Mouse (Mus musculus) lung, embryonic 15.5 days (tissue): ENCODE data around the gene Pax5. TPM values are rescaled to one million over a fixed set of nuclear protein-coding genes. Genes with fewer than 3 reads are reported as not detected.
A peak's percentile ranks its signal among the peaks of the same experiment; 100 is the strongest.

Source experiments
- ATAC-seq: fragments of 200-750 bp; cut with Nextera tagmentation; 2 replicates; pipeline ENCODE4 v1.8.0; 2017; ENCODE audit warnings: moderate number of reproducible peaks, borderline replicate concordance; ENCODE audit not compliant: low FRiP score, low TSS enrichment; ENCODE audit errors: extremely low read depth
- H3K27ac ChIP-seq: fragments of 300-500 bp; sonication (generic); 2 replicates; pipeline ENCODE4 v1.5.1; 2015; ENCODE audit warnings: moderate library complexity, mild to moderate bottlenecking, inconsistent platforms
- H3K27me3 ChIP-seq: fragments of 300-500 bp; sonication (generic); 2 replicates; pipeline ENCODE4 v1.6.1; 2015; ENCODE audit warnings: inconsistent platforms
- H3K36me3 ChIP-seq: fragments of 300-500 bp; sonication (generic); 2 replicates; pipeline ENCODE4 v1.6.1; 2015; ENCODE audit warnings: inconsistent platforms
- H3K4me1 ChIP-seq: fragments of 300-500 bp; sonication (generic); 2 replicates; pipeline ENCODE4 v1.6.1; 2015; ENCODE audit warnings: inconsistent platforms
- H3K4me2 ChIP-seq: fragments of 300-500 bp; sonication (generic); 2 replicates; pipeline ENCODE4 v1.6.1; 2015; ENCODE audit warnings: inconsistent platforms, mild to moderate bottlenecking, moderate library complexity
- H3K4me3 ChIP-seq: fragments of 300-500 bp; sonication (generic); 2 replicates; pipeline ENCODE4 v1.5.1; 2015; ENCODE audit warnings: mild to moderate bottlenecking, inconsistent platforms
- H3K9ac ChIP-seq: fragments of 300-500 bp; sonication (generic); 2 replicates; pipeline ENCODE4 v1.6.1; 2015; ENCODE audit warnings: inconsistent platforms
- H3K9me3 ChIP-seq: fragments of 300-500 bp; sonication (generic); 2 replicates; pipeline ENCODE4 v1.6.1; 2016; ENCODE audit warnings: inconsistent platforms
- WGBS: fragments of 180-500 bp; shearing (Covaris S2); methylation state at CpG from one replicate; pipeline ENCODE4 v1.1.7; 2015; 5-methylcytosine and 5-hydroxymethylcytosine counted together
- polyA plus RNA-seq: library from polyadenylated mRNA; unstranded; fragments of >200 nt; fragmentation: Nextera tagmentation; extraction: Ambion mirVana; gene quantifications from 2 replicates; pipeline ENCODE4 v1.2.1, GENCODE M21; 2015

Pax5 gene
- polyA plus RNA-seq, 1 experiment from 2014 or later = not detected

- Histone ChIP-seq H3K4me1 (no peaks in the 10 kb centered on the region), H3K27ac (peak overlapping the region; percentile 9; the same call in 1 of the 2 replicates), H3K4me3 (no peak overlapping the region), H3K36me3 (no peaks in the 10 kb centered on the region), H3K27me3 (no peaks in the 10 kb centered on the region; the same call in 1 of the 2 replicates), H3K9me3 (no peaks in the 10 kb centered on the region), H3K9ac (no peak overlapping the region), H3K4me2 (no peak overlapping the region)
- 55% methylated on average over 5 of the region's 5 CpGs for WGBS
- no peak for ATAC-seq
Observed at GRCm38 (mm10) chr4:44572373-44572772, 137.9 kb downstream of the Pax5 start.

DNA sequence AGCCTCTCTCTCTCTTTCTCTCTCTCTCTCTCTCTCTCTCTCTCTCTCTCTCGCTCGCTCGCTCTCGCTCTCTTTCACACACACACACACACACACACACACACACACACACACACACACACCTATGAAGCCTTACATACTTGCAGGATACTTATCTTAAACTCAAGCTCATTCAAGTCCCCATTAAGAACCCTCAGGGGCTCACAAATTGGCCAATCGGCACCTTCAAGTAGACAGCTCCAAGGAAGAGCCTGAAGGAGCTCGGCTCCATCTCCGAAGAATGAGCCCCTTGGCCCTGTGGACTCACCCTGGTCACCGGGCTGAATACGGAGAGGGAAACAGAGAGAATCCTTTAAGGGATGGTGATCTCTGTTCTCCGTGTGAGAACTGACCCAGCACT lies 141.1 kb downstream of the Pax5 start:
- H3K9ac ChIP-seq = no peak overlapping the region
- ATAC-seq = no peak
- no peak overlapping the region for H3K27ac ChIP-seq
- peaks cover 3% of the 10 kb centered on the region for H3K27me3 ChIP-seq
- no peaks in the 10 kb centered on the region for H3K4me1 ChIP-seq
- H3K4me3 ChIP-seq = no peak overlapping the region
- 68% methylated on average over 10 of the region's 10 CpGs for WGBS
- no peak overlapping the region for H3K4me2 ChIP-seq
- no peaks in the 10 kb centered on the region for H3K36me3 ChIP-seq
- no peaks in the 10 kb centered on the region for H3K9me3 ChIP-seq

GRCm38 (mm10) chr4:44568666-44569065 lies 141.6 kb downstream of the Pax5 start:
- H3K4me3 ChIP-seq = no peak overlapping the region
- ATAC-seq = no peak
- H3K27me3 ChIP-seq = peaks cover 5% of the 10 kb centered on the region
- no peaks in the 10 kb centered on the region for H3K36me3 ChIP-seq
- no peak overlapping the region for H3K9ac ChIP-seq
- no peak overlapping the region for H3K4me2 ChIP-seq
- 56% methylated on average over 10 of the region's 10 CpGs for WGBS
- no peak overlapping the region for H3K27ac ChIP-seq
- H3K9me3 ChIP-seq = no peaks in the 10 kb centered on the region
- no peaks in the 10 kb centered on the region for H3K4me1 ChIP-seq

DNA sequence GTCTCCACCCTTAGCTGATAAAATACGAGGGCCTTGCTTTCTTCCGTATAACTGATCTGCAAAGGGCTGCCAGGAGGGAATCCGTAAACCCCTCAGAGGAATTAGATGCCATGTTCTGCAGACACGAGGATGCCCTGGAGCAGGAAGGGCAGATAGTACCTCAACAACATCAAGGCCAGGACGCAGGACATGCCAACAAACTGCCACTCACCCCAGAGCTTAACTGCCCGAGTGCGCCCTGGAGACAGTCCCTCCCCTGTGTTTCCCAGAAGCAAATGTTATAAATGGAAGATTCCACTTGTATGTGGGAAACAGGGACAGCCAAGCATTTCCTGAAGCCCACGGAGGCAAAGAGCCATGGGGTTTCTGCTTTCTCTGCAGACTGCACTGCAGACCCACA lies 143.9 kb downstream of the Pax5 start:
- H3K9ac ChIP-seq = no peak overlapping the region
- H3K9me3 ChIP-seq = no peaks in the 10 kb centered on the region
- no peak overlapping the region for H3K27ac ChIP-seq
- peaks cover 5% of the 10 kb centered on the region for H3K27me3 ChIP-seq
- WGBS = 61% methylated on average over 8 of the region's 8 CpGs
- no peak overlapping the region for H3K4me3 ChIP-seq
- H3K4me2 ChIP-seq = no peak overlapping the region
- no peaks in the 10 kb centered on the region for H3K4me1 ChIP-seq
- H3K36me3 ChIP-seq = no peaks in the 10 kb centered on the region
- ATAC-seq = no peak

GRCm38 (mm10) chr4:44565126-44566082 lies 144.9 kb downstream of the Pax5 start:
- no peaks in the 10 kb centered on the region for H3K36me3 ChIP-seq
- no peak overlapping the region for H3K9ac ChIP-seq
- no peak overlapping the region for H3K4me3 ChIP-seq
- 72% methylated on average over 12 of the region's 12 CpGs for WGBS
- no peak overlapping the region for H3K27ac ChIP-seq
- H3K9me3 ChIP-seq = no peaks in the 10 kb centered on the region
- H3K4me2 ChIP-seq = no peak overlapping the region
- no peak for ATAC-seq
- H3K27me3 ChIP-seq = peaks cover 8% of the 10 kb centered on the region
- H3K4me1 ChIP-seq = no peaks in the 10 kb centered on the region

- H3K27ac ChIP-seq = no peak overlapping the region
- H3K4me2 ChIP-seq = no peak overlapping the region
- no peak for ATAC-seq
- H3K27me3 ChIP-seq = peaks cover 8% of the 10 kb centered on the region
- H3K4me3 ChIP-seq = no peak overlapping the region
- no peaks in the 10 kb centered on the region for H3K9me3 ChIP-seq
- 10% methylated on average over 10 of the region's 10 CpGs for WGBS
- no peaks in the 10 kb centered on the region for H3K4me1 ChIP-seq
- no peak overlapping the region for H3K9ac ChIP-seq
- no peaks in the 10 kb centered on the region for H3K36me3 ChIP-seq
Observed at GRCm38 (mm10) chr4:44564602-44565001, 145.7 kb downstream of the Pax5 start.

GRCm38 (mm10) chr4:44560956-44561355 lies 149.3 kb downstream of the Pax5 start:
- Histone ChIP-seq H3K4me2 (no peak overlapping the region), H3K27me3 (peaks cover 15% of the 10 kb centered on the region)
- WGBS = 53% methylated on average over 8 of the region's 8 CpGs

GRCm38 (mm10) chr4:44558564-44558955 lies 151.7 kb downstream of the Pax5 start:
- H3K4me3 ChIP-seq = peak overlapping the region; percentile 33
- no peaks in the 10 kb centered on the region for H3K9me3 ChIP-seq
- peaks cover 10% of the 10 kb centered on the region; the same call in 1 of the 2 replicates for H3K27me3 ChIP-seq
- no peaks in the 10 kb centered on the region for H3K36me3 ChIP-seq
- peak overlapping the region; percentile 79 for H3K4me2 ChIP-seq
- peaks cover 8% of the 10 kb centered on the region; the same call in 1 of the 2 replicates for H3K4me1 ChIP-seq
- WGBS = 12% methylated on average over 7 of the region's 7 CpGs
- no peak for ATAC-seq
- H3K9ac ChIP-seq = no peak overlapping the region
- no peak overlapping the region for H3K27ac ChIP-seq

More at GRCm38 (mm10) chr4:44560956-44561355, 149.3 kb downstream of the Pax5 start:
- no peak overlapping the region for H3K4me3 ChIP-seq
- H3K9ac ChIP-seq = no peak overlapping the region
- no peak for ATAC-seq
- H3K27ac ChIP-seq = no peak overlapping the region
- H3K4me1 ChIP-seq = peaks cover 8% of the 10 kb centered on the region; the same call in 1 of the 2 replicates
- H3K9me3 ChIP-seq = no peaks in the 10 kb centered on the region
- no peaks in the 10 kb centered on the region for H3K36me3 ChIP-seq

DNA sequence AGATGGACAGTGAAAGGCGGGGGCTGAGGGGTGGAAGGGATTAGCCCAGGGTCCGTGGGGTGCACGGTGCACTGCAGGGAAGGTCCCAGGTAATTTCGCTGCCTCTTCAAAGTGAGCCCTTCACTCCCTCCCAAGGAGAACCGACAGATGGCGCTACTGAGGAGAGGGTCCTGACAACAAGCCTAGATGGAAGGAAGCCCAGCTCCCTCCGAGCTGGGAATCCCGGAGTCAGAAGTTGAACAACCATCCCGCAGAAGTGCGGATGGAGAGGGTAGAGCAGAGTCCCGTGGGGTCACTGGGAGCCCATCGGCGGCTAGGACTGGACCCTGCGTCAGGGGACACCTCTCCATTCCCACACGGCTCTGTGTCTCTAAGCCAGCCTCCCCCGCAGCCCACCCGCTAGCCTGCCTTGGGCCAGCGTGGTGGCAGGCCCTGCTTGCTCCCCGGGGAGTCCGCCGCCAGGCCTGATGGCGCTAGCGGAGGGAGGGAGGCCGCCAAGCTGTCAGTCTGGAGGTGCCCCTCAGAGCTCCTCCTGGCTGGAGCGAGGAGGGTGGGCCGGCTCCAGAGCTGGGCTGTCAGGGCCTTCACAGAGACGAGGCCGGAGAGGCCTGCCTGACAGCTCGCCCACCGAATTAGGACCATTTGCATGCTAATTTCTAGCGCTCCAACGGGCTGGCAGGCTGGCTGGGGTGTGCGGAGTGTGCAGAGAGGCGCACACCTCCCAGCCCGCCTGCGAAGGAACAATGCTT lies 152.3 kb downstream of the Pax5 start:
- Histone ChIP-seq H3K9ac (peak overlapping the region; percentile 44), H3K27me3 (peaks cover 10% of the 10 kb centered on the region; the same call in 1 of the 2 replicates)
- ATAC-seq = peak; percentile 63

DNA sequence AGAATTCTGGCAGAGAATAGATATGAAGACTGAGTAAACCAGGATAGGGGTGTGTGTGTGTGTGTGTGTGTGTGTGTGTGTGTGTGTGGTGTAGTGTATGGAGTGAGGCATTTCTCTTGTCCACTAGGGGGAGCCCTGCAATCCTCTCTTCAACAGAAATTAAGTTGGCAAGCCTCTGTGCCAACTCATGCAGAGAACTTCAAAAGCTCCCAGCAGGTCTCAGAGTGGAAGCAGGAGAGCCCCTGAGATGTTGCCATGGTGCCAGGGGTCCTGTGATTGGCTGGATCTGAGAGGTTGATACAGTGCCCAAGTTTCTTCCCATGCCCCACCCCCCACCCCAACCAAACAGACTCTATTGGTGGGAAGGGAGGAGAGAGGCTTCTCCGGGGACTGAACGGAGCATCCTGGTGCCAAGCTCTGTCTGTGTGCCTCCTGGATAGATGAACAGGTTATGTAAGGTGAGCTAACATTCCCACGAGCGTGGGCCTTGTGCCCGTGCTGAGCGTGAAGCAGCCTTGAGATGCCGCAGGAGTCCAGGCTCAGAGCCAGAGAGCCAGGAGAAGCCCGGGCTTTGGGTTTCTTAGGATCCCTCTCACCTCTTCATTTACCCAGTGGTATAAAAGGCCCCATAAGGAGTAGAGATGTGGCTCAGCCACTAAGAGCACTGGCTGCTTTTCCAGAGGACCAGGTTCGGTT lies 153.6 kb downstream of the Pax5 start:
- H3K4me1 ChIP-seq = peaks cover 8% of the 10 kb centered on the region; the same call in 1 of the 2 replicates
- H3K9ac ChIP-seq = no peak overlapping the region
- H3K4me2 ChIP-seq = no peak overlapping the region
- peaks cover 10% of the 10 kb centered on the region; the same call in 1 of the 2 replicates for H3K27me3 ChIP-seq
- H3K4me3 ChIP-seq = no peak overlapping the region
- H3K27ac ChIP-seq = no peak overlapping the region
- no peaks in the 10 kb centered on the region for H3K9me3 ChIP-seq
- H3K36me3 ChIP-seq = no peaks in the 10 kb centered on the region
- 92% methylated on average over 9 of the region's 9 CpGs for WGBS
- ATAC-seq = no peak

More for the DNA sequence above, 152.3 kb downstream of the Pax5 start:
- no peak overlapping the region for H3K27ac ChIP-seq
- no peaks in the 10 kb centered on the region for H3K9me3 ChIP-seq
- no peaks in the 10 kb centered on the region for H3K36me3 ChIP-seq
- H3K4me2 ChIP-seq = peak overlapping the region; percentile 79
- 3% methylated on average over 36 of the region's 36 CpGs for WGBS
- H3K4me3 ChIP-seq = peak overlapping the region; percentile 33
- H3K4me1 ChIP-seq = peaks cover 8% of the 10 kb centered on the region; the same call in 1 of the 2 replicates

DNA sequence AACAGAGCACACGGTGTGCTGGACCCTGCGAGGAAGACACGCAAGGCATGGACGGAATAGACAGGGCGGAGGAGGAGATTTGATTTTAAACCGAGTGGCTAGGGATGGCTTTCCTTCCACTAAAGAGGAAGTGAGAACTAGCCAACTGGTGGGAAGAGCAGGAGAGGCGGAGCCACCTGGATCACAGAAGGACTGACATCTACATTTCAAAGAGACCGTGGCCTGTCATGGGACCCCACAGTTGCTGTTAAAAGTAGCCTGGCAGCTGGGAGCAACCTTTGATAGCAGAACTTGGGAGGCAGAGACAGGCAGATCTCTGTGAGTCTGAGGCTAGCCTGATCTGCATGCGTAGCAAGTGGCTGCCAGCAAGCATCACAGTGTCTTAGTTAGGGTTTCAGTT lies 154.7 kb downstream of the Pax5 start:
- H3K4me1 ChIP-seq = peaks cover 8% of the 10 kb centered on the region; the same call in 1 of the 2 replicates
- no peak for ATAC-seq
- no peak overlapping the region for H3K4me3 ChIP-seq
- no peak overlapping the region for H3K4me2 ChIP-seq
- WGBS = 67% methylated on average over 9 of the region's 9 CpGs
- H3K36me3 ChIP-seq = no peaks in the 10 kb centered on the region
- H3K27ac ChIP-seq = no peak overlapping the region
- H3K9ac ChIP-seq = no peak overlapping the region
- no peaks in the 10 kb centered on the region for H3K9me3 ChIP-seq
- peaks cover 7% of the 10 kb centered on the region; the same call in 1 of the 2 replicates for H3K27me3 ChIP-seq
